Mouse (Mus musculus): ENCODE measurements around the gene Zcchc14. TPM values are rescaled to one million over a fixed set of nuclear protein-coding genes. Genes with fewer than 3 reads are reported as not detected.

The Zcchc14 gene
- total and polyA plus RNA-seq, 3 experiments, result 0.22 TPM; not detected in 2

DNA sequence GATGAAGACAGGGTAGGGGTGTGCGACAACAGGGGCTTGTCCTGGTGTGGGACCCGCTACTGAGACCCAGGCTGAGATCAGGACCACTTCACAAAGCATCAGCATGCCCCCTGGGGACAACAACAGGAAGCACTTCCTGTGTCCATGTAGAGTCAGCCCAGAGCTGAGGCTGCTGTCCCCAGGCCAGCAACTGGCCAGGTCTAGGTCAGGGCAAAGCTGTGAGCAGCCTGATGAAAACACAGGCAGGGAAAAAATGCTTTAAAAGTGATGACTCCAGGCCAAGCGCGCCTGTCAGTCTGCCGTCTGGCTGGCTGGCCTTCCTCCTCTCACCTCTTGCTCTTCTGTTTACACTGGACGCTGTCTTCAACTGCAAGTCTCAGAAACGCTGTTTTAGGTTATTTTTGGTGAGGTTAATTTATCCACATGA is 21.0 kb downstream of the Zcchc14 start:
- no peak for ATAC-seq (ENCODE audit: extremely low read depth, insufficient number of reproducible peaks, low FRiP score, poor library complexity, severe bottlenecking)
- no peaks in the 10 kb centered on the region for H3K4me1 ChIP-seq (ENCODE audit: insufficient read depth, low read depth, low read length)
- H3K27me3 ChIP-seq (ENCODE audit: insufficient read depth, low read length), result peaks cover 2% of the 10 kb centered on the region; the same call in 1 of the 2 replicates

DNA sequence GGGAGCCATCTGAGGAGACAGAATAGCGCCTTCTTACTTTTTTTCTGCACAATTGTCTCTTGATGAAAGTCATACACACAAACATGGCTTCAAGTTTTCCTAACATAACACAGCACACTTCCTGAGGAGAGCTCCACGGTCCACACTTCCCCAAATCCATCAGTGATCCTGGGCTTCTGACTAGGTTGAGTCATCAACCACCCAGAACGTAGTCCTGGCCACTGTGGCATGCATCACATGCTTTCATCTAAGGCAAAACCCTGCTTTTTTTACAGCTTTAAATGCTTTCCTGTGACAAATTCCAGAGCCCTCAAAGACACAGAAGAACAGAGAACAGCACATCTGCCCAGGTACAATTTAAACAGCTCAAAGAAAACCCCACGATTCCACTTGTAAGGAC is 24.0 kb downstream of the Zcchc14 start:
- no peaks in the 10 kb centered on the region for H3K36me3 ChIP-seq (replicated peaks)
- H3K4me1 ChIP-seq (ENCODE audit: insufficient read depth, low read depth, low read length), result no peaks in the 10 kb centered on the region
- TF ChIP-seq CTCF (IDR thresholded peaks at IDR 0.05; ENCODE audit: low read depth, low read length), result no peak
- no peak for TF ChIP-seq TAL1 (conservative IDR thresholded peaks at IDR 0.05; ENCODE audit: low read depth, low read length)
- no peak for TF ChIP-seq POLR2AphosphoS5 (IDR thresholded peaks at IDR 0.05; ENCODE audit: insufficient replicate concordance, low read depth, low read length)
- TF ChIP-seq GATA2 (IDR thresholded peaks at IDR 0.05; ENCODE audit: borderline replicate concordance, low read depth, low read length), result no peak
- no peak for TF ChIP-seq GATA1 (IDR thresholded peaks at IDR 0.05; ENCODE audit: borderline replicate concordance, low read length)
- ATAC-seq (ENCODE audit: extremely low read depth, insufficient number of reproducible peaks, low FRiP score, poor library complexity, severe bottlenecking) (no peak), DNase-seq (ENCODE audit: low spot score) (no peak)
- H3K9me3 ChIP-seq (replicated peaks), result no peaks in the 10 kb centered on the region
- H3K4me3 ChIP-seq (ENCODE audit: low read depth, low read length), result no peak overlapping the region
- H3K27me3 ChIP-seq (ENCODE audit: insufficient read depth, low read length), result peaks cover 4% of the 10 kb centered on the region; the same call in 1 of the 2 replicates

More for the DNA sequence above, 21.0 kb downstream of the Zcchc14 start:
- H3K4me3 ChIP-seq (ENCODE audit: low read depth, low read length), result no peak overlapping the region
- TF ChIP-seq CTCF (IDR thresholded peaks at IDR 0.05; ENCODE audit: low read depth, low read length) (no peak), GATA1 (IDR thresholded peaks at IDR 0.05; ENCODE audit: borderline replicate concordance, low read length) (no peak), POLR2AphosphoS5 (IDR thresholded peaks at IDR 0.05; ENCODE audit: insufficient replicate concordance, low read depth, low read length) (no peak), TAL1 (conservative IDR thresholded peaks at IDR 0.05; ENCODE audit: low read depth, low read length) (no peak), GATA2 (IDR thresholded peaks at IDR 0.05; ENCODE audit: borderline replicate concordance, low read depth, low read length) (no peak)
- no peak for DNase-seq (ENCODE audit: low spot score)
- H3K9me3 ChIP-seq (replicated peaks), result peaks cover 4% of the 10 kb centered on the region; the same call in 1 of the 2 replicates
- no peaks in the 10 kb centered on the region for H3K36me3 ChIP-seq (replicated peaks)

DNA sequence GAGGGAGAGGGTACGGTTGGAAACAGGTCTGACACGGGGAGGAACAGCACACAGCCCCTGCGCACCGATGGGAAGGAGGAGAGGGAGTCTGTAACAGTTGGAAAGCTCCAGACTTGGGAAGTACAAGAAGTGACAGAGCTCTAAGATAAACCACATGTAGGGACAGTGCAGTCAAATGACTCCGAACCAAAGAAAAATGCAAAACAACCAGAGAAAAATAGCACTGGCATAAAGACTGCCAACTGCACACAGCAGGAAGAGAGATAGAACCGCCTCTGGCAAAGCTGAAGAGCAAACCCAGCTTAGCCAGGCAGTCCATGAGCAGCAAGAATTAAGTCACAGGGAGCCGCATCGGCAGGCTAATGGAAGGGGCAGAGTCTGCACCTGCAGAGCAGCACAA is 29.7 kb downstream of the Zcchc14 start:
- DNase-seq (ENCODE audit: low spot score) (no peak), ATAC-seq (ENCODE audit: extremely low read depth, insufficient number of reproducible peaks, low FRiP score, poor library complexity, severe bottlenecking) (no peak)
- Histone ChIP-seq H3K4me1 (ENCODE audit: insufficient read depth, low read depth, low read length) (no peaks in the 10 kb centered on the region), H3K9me3 (replicated peaks) (no peaks in the 10 kb centered on the region), H3K36me3 (replicated peaks) (no peaks in the 10 kb centered on the region), H3K27me3 (ENCODE audit: insufficient read depth, low read length) (0 out of 2 replicates have a peak, but pooled peaks cover 4% of the 10 kb centered on the region), H3K4me3 (ENCODE audit: low read depth, low read length) (no peak overlapping the region)
- TF ChIP-seq TAL1 (conservative IDR thresholded peaks at IDR 0.05; ENCODE audit: low read depth, low read length) (no peak), POLR2AphosphoS5 (IDR thresholded peaks at IDR 0.05; ENCODE audit: insufficient replicate concordance, low read depth, low read length) (no peak), CTCF (IDR thresholded peaks at IDR 0.05; ENCODE audit: low read depth, low read length) (no peak), GATA1 (IDR thresholded peaks at IDR 0.05; ENCODE audit: borderline replicate concordance, low read length) (no peak), GATA2 (IDR thresholded peaks at IDR 0.05; ENCODE audit: borderline replicate concordance, low read depth, low read length) (no peak)

DNA sequence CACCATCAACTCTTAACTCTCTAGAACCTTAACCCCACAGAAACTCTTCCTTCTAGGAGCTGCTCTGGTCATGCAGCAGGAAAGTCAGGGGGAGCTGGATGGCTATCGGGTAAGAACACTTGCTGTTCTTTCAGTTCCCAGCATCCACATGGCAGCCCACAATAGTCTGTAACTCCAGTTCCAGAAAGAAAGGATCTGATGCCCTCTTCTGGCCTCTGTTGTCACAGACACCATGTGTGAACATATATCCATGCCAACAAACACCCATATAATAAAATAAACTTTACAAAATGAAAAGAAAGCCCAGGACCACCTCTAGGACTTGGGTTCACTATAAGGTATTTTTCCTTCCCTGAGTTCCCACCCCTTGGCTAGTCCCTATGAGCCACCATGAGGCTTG is 30.8 kb downstream of the Zcchc14 start:
- H3K27me3 ChIP-seq (ENCODE audit: insufficient read depth, low read length), result 0 out of 2 replicates have a peak, but pooled peaks cover 4% of the 10 kb centered on the region
- TF ChIP-seq POLR2AphosphoS5 (IDR thresholded peaks at IDR 0.05; ENCODE audit: insufficient replicate concordance, low read depth, low read length) (no peak), TAL1 (conservative IDR thresholded peaks at IDR 0.05; ENCODE audit: low read depth, low read length) (no peak), GATA1 (IDR thresholded peaks at IDR 0.05; ENCODE audit: borderline replicate concordance, low read length) (no peak), GATA2 (IDR thresholded peaks at IDR 0.05; ENCODE audit: borderline replicate concordance, low read depth, low read length) (no peak), CTCF (IDR thresholded peaks at IDR 0.05; ENCODE audit: low read depth, low read length) (no peak)
- DNase-seq (ENCODE audit: low spot score) (no peak), ATAC-seq (ENCODE audit: extremely low read depth, insufficient number of reproducible peaks, low FRiP score, poor library complexity, severe bottlenecking) (no peak)
- no peaks in the 10 kb centered on the region for H3K4me1 ChIP-seq (ENCODE audit: insufficient read depth, low read depth, low read length)
- no peaks in the 10 kb centered on the region for H3K36me3 ChIP-seq (replicated peaks)
- H3K4me3 ChIP-seq (ENCODE audit: low read depth, low read length), result no peak overlapping the region
- no peaks in the 10 kb centered on the region for H3K9me3 ChIP-seq (replicated peaks)

DNA sequence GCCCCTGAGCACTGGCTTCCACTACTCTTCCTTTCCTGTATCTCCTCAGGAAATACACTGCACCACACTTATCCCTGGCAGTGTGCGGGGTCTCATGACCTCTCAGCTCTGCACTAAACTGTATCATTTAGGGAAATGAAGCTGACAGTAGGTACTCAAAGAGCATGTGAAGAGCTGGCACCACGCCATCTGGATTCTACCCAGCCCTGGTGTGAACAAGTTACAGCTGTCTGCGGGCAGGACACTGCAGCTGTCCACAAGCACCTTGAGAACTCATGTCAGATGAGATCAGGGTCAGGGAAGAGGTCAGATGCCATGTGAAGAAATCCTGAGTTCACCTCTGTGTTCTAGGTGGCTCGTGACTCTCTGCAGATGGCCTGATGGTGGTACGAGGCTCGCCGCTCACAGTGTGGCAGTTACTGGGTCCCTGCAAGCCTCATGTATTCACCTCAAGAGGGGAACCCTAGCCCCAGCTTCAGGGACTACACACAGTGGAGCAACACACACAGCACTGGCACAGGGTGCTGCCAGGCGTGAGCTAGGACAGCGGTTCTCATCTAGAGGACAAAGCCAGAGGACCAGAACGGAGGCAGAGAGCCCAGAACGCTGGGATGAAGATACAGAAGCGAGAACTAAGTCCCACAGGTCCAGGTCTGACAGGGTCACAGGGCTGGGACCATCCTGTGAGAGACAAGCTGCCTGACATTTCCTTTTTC is 31.7 kb downstream of the Zcchc14 start:
- Histone ChIP-seq H3K9me3 (replicated peaks) (no peaks in the 10 kb centered on the region), H3K4me1 (ENCODE audit: insufficient read depth, low read depth, low read length) (no peaks in the 10 kb centered on the region), H3K4me3 (ENCODE audit: low read depth, low read length) (no peak overlapping the region), H3K36me3 (replicated peaks) (no peaks in the 10 kb centered on the region), H3K27me3 (ENCODE audit: insufficient read depth, low read length) (no peaks in the 10 kb centered on the region)
- no peak for TF ChIP-seq TAL1 (conservative IDR thresholded peaks at IDR 0.05; ENCODE audit: low read depth, low read length)
- no peak for TF ChIP-seq GATA2 (IDR thresholded peaks at IDR 0.05; ENCODE audit: borderline replicate concordance, low read depth, low read length)
- no peak for TF ChIP-seq POLR2AphosphoS5 (IDR thresholded peaks at IDR 0.05; ENCODE audit: insufficient replicate concordance, low read depth, low read length)
- no peak for TF ChIP-seq GATA1 (IDR thresholded peaks at IDR 0.05; ENCODE audit: borderline replicate concordance, low read length)
- TF ChIP-seq CTCF (IDR thresholded peaks at IDR 0.05; ENCODE audit: low read depth, low read length), result no peak
- no peak for ATAC-seq (ENCODE audit: extremely low read depth, insufficient number of reproducible peaks, low FRiP score, poor library complexity, severe bottlenecking)
- DNase-seq (ENCODE audit: low spot score), result no peak

DNA sequence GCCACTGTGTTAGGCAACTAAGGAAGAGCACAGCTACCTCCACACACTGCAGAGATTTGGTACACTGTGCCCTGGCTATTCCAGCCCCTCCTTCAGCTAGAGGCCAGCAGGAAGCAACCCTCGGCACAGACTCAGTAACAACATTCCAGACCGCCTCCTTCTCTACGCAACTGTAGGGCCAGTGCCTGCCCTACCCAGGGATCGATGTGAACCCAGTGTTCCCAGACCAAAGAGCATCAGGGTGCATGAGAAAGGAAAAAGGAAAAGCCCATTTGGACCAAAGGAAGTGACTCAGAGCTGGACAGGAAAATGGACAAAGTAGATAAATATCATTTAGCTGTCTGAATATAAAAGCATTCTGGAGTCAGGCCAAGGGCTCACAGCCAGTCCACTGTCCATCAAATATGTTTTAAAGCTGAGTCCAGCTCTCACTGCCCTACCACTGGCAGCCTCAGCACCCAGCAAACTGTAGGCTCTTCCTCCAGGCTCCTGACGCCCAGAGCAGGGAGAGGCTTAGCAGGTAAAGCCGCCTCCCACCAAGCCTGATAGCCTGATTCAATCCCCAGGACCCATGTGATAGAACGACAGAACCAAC is 33.2 kb downstream of the Zcchc14 start:
- Histone ChIP-seq H3K9me3 (replicated peaks) (no peaks in the 10 kb centered on the region), H3K27me3 (ENCODE audit: insufficient read depth, low read length) (no peaks in the 10 kb centered on the region), H3K4me1 (ENCODE audit: insufficient read depth, low read depth, low read length) (no peaks in the 10 kb centered on the region), H3K4me3 (ENCODE audit: low read depth, low read length) (no peak overlapping the region), H3K36me3 (replicated peaks) (no peaks in the 10 kb centered on the region)
- ATAC-seq (ENCODE audit: extremely low read depth, insufficient number of reproducible peaks, low FRiP score, poor library complexity, severe bottlenecking) (no peak), DNase-seq (ENCODE audit: low spot score) (no peak)
- TF ChIP-seq GATA2 (IDR thresholded peaks at IDR 0.05; ENCODE audit: borderline replicate concordance, low read depth, low read length), result no peak
- no peak for TF ChIP-seq POLR2AphosphoS5 (IDR thresholded peaks at IDR 0.05; ENCODE audit: insufficient replicate concordance, low read depth, low read length)
- no peak for TF ChIP-seq GATA1 (IDR thresholded peaks at IDR 0.05; ENCODE audit: borderline replicate concordance, low read length)
- TF ChIP-seq TAL1 (conservative IDR thresholded peaks at IDR 0.05; ENCODE audit: low read depth, low read length), result no peak
- TF ChIP-seq CTCF (IDR thresholded peaks at IDR 0.05; ENCODE audit: low read depth, low read length), result no peak

Measured in G1E (cell line).